Mouse (Mus musculus): ENCODE results near the gene Agbl4. TPM values are rescaled to one million over a fixed set of nuclear protein-coding genes. Genes with fewer than 3 reads are reported as not detected.

Agbl4 gene
- polyA plus RNA-seq, 1 experiment from 2014 or later = 3.5 TPM

- H3K36me3 ChIP-seq (replicated peaks; ENCODE audit: control insufficient read depth, insufficient read depth) = no peaks in the 10 kb centered on the region
- no peak overlapping the region for H3K4me3 ChIP-seq (replicated peaks; ENCODE audit: low read length)
- no peak overlapping the region for H3K27ac ChIP-seq
- ATAC-seq (ENCODE audit: low FRiP score) (no peak), DNase-seq (ENCODE audit: low spot score) (no peak)
- 77% methylated on average over 10 of the region's 10 CpGs for WGBS
- no peak overlapping the region for H3K4me2 ChIP-seq (replicated peaks)
- H3K27me3 ChIP-seq (ENCODE audit: control insufficient read depth, insufficient read depth, low read length) = no peaks in the 10 kb centered on the region
- no peak overlapping the region for H3K9ac ChIP-seq
- no peaks in the 10 kb centered on the region for H3K9me3 ChIP-seq (ENCODE audit: control insufficient read depth, low read length)
- H3K4me1 ChIP-seq (replicated peaks; ENCODE audit: control insufficient read depth, insufficient read depth, low read length) = peaks cover 7% of the 10 kb centered on the region; the same call in 1 of the 2 replicates
These were observed 1179.8 kb downstream of the Agbl4 start for GRCm38 (mm10) chr4:111577087-111577773.

- no peak for DNase-seq (ENCODE audit: low spot score)
- Histone ChIP-seq H3K27me3 (ENCODE audit: control insufficient read depth, insufficient read depth, low read length) (no peaks in the 10 kb centered on the region), H3K27ac (no peak overlapping the region), H3K9me3 (ENCODE audit: control insufficient read depth, low read length) (no peaks in the 10 kb centered on the region), H3K9ac (no peak overlapping the region), H3K36me3 (replicated peaks; ENCODE audit: control insufficient read depth, insufficient read depth) (no peaks in the 10 kb centered on the region), H3K4me1 (replicated peaks; ENCODE audit: control insufficient read depth, insufficient read depth, low read length) (peaks cover 7% of the 10 kb centered on the region; the same call in 1 of the 2 replicates), H3K4me2 (replicated peaks) (no peak overlapping the region), H3K4me3 (replicated peaks; ENCODE audit: low read length) (no peak overlapping the region)
- WGBS = 32% methylated on average over 4 of the region's 4 CpGs
- no peak; the same call in 1 of the 2 replicates for ATAC-seq (ENCODE audit: low FRiP score)
These were observed 1181.8 kb downstream of the Agbl4 start for GRCm38 (mm10) chr4:111579115-111579862.

GRCm38 (mm10) chr4:111579863-111580224 is 1182.4 kb downstream of the Agbl4 start:
- ATAC-seq (ENCODE audit: low FRiP score) = no peak
- WGBS = 22% methylated on average over 4 of the region's 4 CpGs
- H3K4me3 ChIP-seq (replicated peaks; ENCODE audit: low read length) = no peak overlapping the region
- H3K36me3 ChIP-seq (replicated peaks; ENCODE audit: control insufficient read depth, insufficient read depth) = no peaks in the 10 kb centered on the region
- DNase-seq (ENCODE audit: low spot score) = no peak
- H3K9ac ChIP-seq = no peak overlapping the region
- H3K9me3 ChIP-seq (ENCODE audit: control insufficient read depth, low read length) = no peaks in the 10 kb centered on the region
- no peaks in the 10 kb centered on the region for H3K27me3 ChIP-seq (ENCODE audit: control insufficient read depth, insufficient read depth, low read length)
- H3K4me2 ChIP-seq (replicated peaks) = no peak overlapping the region
- peaks cover 7% of the 10 kb centered on the region; the same call in 1 of the 2 replicates for H3K4me1 ChIP-seq (replicated peaks; ENCODE audit: control insufficient read depth, insufficient read depth, low read length)
- H3K27ac ChIP-seq = no peak overlapping the region

- H3K4me1 ChIP-seq (replicated peaks; ENCODE audit: control insufficient read depth, insufficient read depth, low read length) = peaks cover 7% of the 10 kb centered on the region; the same call in 1 of the 2 replicates
- 90% methylated on average over 1 of the region's 1 CpGs for WGBS
- H3K9ac ChIP-seq = no peak overlapping the region
- no peak overlapping the region for H3K4me3 ChIP-seq (replicated peaks; ENCODE audit: low read length)
- H3K27ac ChIP-seq = no peak overlapping the region
- no peak for DNase-seq (ENCODE audit: low spot score)
- no peak overlapping the region for H3K4me2 ChIP-seq (replicated peaks)
- no peaks in the 10 kb centered on the region for H3K9me3 ChIP-seq (ENCODE audit: control insufficient read depth, low read length)
- H3K27me3 ChIP-seq (ENCODE audit: control insufficient read depth, insufficient read depth, low read length) = no peaks in the 10 kb centered on the region
- no peaks in the 10 kb centered on the region for H3K36me3 ChIP-seq (replicated peaks; ENCODE audit: control insufficient read depth, insufficient read depth)
- no peak for ATAC-seq (ENCODE audit: low FRiP score)
These were observed 1182.8 kb downstream of the Agbl4 start for GRCm38 (mm10) chr4:111580239-111580638.

- 71% methylated on average over 10 of the region's 10 CpGs for WGBS
- no peak overlapping the region for H3K9ac ChIP-seq
- no peak overlapping the region for H3K4me3 ChIP-seq (replicated peaks; ENCODE audit: low read length)
- DNase-seq (ENCODE audit: low spot score) (no peak), ATAC-seq (ENCODE audit: low FRiP score) (peak; percentile 62; the same call in 1 of the 2 replicates)
- no peaks in the 10 kb centered on the region for H3K27me3 ChIP-seq (ENCODE audit: control insufficient read depth, insufficient read depth, low read length)
- peaks cover 7% of the 10 kb centered on the region; the same call in 1 of the 2 replicates for H3K4me1 ChIP-seq (replicated peaks; ENCODE audit: control insufficient read depth, insufficient read depth, low read length)
- H3K4me2 ChIP-seq (replicated peaks) = no peak overlapping the region
- no peaks in the 10 kb centered on the region for H3K36me3 ChIP-seq (replicated peaks; ENCODE audit: control insufficient read depth, insufficient read depth)
- no peak overlapping the region for H3K27ac ChIP-seq
- no peaks in the 10 kb centered on the region for H3K9me3 ChIP-seq (ENCODE audit: control insufficient read depth, low read length)
These were observed 1186.2 kb downstream of the Agbl4 start for GRCm38 (mm10) chr4:111583562-111584237.

GRCm38 (mm10) chr4:111584286-111584685 is 1186.8 kb downstream of the Agbl4 start:
- no peak for DNase-seq (ENCODE audit: low spot score)
- no peak for ATAC-seq (ENCODE audit: low FRiP score)
- H3K36me3 ChIP-seq (replicated peaks; ENCODE audit: control insufficient read depth, insufficient read depth) = no peaks in the 10 kb centered on the region
- no peak overlapping the region for H3K9ac ChIP-seq
- H3K27ac ChIP-seq = no peak overlapping the region
- no peaks in the 10 kb centered on the region for H3K9me3 ChIP-seq (ENCODE audit: control insufficient read depth, low read length)
- H3K27me3 ChIP-seq (ENCODE audit: control insufficient read depth, insufficient read depth, low read length) = no peaks in the 10 kb centered on the region
- H3K4me2 ChIP-seq (replicated peaks) = no peak overlapping the region
- peaks cover 6% of the 10 kb centered on the region; the same call in 1 of the 2 replicates for H3K4me1 ChIP-seq (replicated peaks; ENCODE audit: control insufficient read depth, insufficient read depth, low read length)
- H3K4me3 ChIP-seq (replicated peaks; ENCODE audit: low read length) = no peak overlapping the region
- WGBS = 74% methylated on average over 7 of the region's 7 CpGs

GRCm38 (mm10) chr4:111588211-111588610 is 1190.8 kb downstream of the Agbl4 start:
- H3K27me3 ChIP-seq (ENCODE audit: control insufficient read depth, insufficient read depth, low read length) = no peaks in the 10 kb centered on the region
- DNase-seq (ENCODE audit: low spot score) = no peak
- no peak overlapping the region for H3K4me3 ChIP-seq (replicated peaks; ENCODE audit: low read length)
- H3K36me3 ChIP-seq (replicated peaks; ENCODE audit: control insufficient read depth, insufficient read depth) = no peaks in the 10 kb centered on the region
- no peaks in the 10 kb centered on the region for H3K4me1 ChIP-seq (replicated peaks; ENCODE audit: control insufficient read depth, insufficient read depth, low read length)
- ATAC-seq (ENCODE audit: low FRiP score) = no peak
- H3K27ac ChIP-seq = no peak overlapping the region
- H3K9ac ChIP-seq = no peak overlapping the region
- H3K9me3 ChIP-seq (ENCODE audit: control insufficient read depth, low read length) = no peaks in the 10 kb centered on the region
- WGBS = 90% methylated on average over 1 of the region's 1 CpGs
- no peak overlapping the region for H3K4me2 ChIP-seq (replicated peaks)

- WGBS = 98% methylated on average over 4 of the region's 4 CpGs
These were observed 1192.2 kb downstream of the Agbl4 start for GRCm38 (mm10) chr4:111589467-111590170.

More at GRCm38 (mm10) chr4:111589467-111590170, 1192.2 kb downstream of the Agbl4 start:
- Histone ChIP-seq H3K36me3 (replicated peaks; ENCODE audit: control insufficient read depth, insufficient read depth) (no peaks in the 10 kb centered on the region), H3K4me2 (replicated peaks) (no peak overlapping the region), H3K27ac (no peak overlapping the region), H3K4me1 (replicated peaks; ENCODE audit: control insufficient read depth, insufficient read depth, low read length) (no peaks in the 10 kb centered on the region), H3K9ac (no peak overlapping the region), H3K9me3 (ENCODE audit: control insufficient read depth, low read length) (no peaks in the 10 kb centered on the region), H3K27me3 (ENCODE audit: control insufficient read depth, insufficient read depth, low read length) (no peaks in the 10 kb centered on the region), H3K4me3 (replicated peaks; ENCODE audit: low read length) (no peak overlapping the region)
- ATAC-seq (ENCODE audit: low FRiP score) = no peak
- no peak for DNase-seq (ENCODE audit: low spot score)

Data from hindbrain, embryonic 14.5 days (tissue).